Mouse (Mus musculus) liver, adult 10 weeks (tissue): Measurements from ENCODE around the gene Lingo2. TPM values are rescaled to one million over a fixed set of nuclear protein-coding genes. Genes with fewer than 3 reads are reported as not detected.

Experiments used
- polyA plus RNA-seq: library from polyadenylated mRNA; stranded (reverse); fragments of 350-450 nt; fragmentation: Illumina TruSeq; extraction: RNeasy Lipid Tissue Mini Kit (QIAGEN cat#74804); gene quantifications from one replicate; pipeline ENCODE4 v1.2.3, GENCODE M21; 2014; ENCODE audit warnings: low read depth, low replicate concordance

The Lingo2 gene
- not detected for polyA plus RNA-seq

DNA sequence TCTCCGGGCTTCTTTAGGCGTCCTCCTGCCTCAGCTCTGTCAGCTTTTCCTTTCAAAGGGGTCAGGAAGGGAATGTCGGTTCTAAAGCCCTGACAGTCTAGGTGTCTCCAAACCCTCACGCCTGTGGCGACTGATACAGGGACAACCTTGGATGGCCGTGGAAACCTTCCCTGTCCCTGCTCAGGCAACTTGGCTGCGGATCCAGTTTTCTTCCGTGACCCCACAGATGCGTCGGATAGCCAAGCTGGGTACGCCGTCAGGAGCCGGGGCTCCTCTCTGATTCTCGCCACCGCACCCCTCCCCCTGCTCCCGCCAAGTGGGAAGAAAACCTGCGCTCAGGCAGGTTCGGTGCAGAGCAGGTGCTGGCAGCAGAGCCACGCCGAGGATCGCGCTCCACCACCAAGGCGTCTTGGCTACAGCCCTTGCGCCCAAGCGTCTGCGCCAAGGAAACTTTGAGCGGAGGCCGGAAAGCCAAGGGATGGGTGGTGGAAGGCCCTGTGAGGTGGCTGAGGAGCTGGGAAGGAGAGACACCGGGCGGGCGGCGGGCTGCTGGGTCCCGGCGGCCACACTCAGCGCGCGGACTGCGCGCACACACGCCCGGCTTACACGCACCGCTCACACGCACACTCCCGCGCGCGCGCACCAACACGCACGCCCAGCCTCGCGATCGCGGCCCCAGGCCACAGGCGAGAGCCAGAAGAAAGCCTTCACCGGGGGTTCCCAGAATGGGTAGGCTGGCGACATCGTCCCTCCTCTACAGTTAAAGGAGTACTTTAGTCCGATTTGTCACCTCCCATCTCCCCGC, at the start of gene Lingo2:
Lingo2 (minus strand) TSS at position 598 of the 805 bp plus-strand sequence.

